Comparison of ENCODE assay signal across 20 mouse cellular contexts in genomic region chr13:45884878-45885277, GRCm38 (mm10).
DNase-seq lines count a peak whose midpoint lies in the region; ATAC-seq lines count a peak whose summit lies in the region.
"Had no signal": no experiment of that assay in that cellular context is flagged by ENCODE, and none has a peak within 500 bp of the region (broad histone marks: within the 10 kb centered on the region; RNA-seq: fewer than 3 reads in every experiment).

No protein-coding gene starts in this region.

- H3K27me3 ChIP-seq in splenic B cell, adult 2 months (ENCODE audit: control insufficient read depth, insufficient read depth, low read length, poor library complexity, severe bottlenecking): no peaks in the 10 kb centered on the region
- H3K27me3 ChIP-seq in hindbrain, embryonic 11.5 days (ENCODE audit: control insufficient read depth, insufficient read depth, low read length): no peaks in the 10 kb centered on the region
- H3K27me3 ChIP-seq: embryonic facial prominence, embryonic 13.5 days; forebrain, embryonic 15.5 days; limb, embryonic 12.5 days; liver, embryonic 13.5 days; lung, embryonic 15.5 days; neural tube, embryonic 13.5 days had no signal

- no peaks in the 10 kb centered on the region for H3K4me1 ChIP-seq in hindbrain, embryonic 11.5 days (replicated peaks; ENCODE audit: control insufficient read depth, insufficient read depth, low read length)
- H3K4me1 ChIP-seq: limb, embryonic 12.5 days had no signal

- no peak overlapping the region for H3K4me3 ChIP-seq in hindbrain, embryonic 11.5 days (ENCODE audit: low read depth, low read length)
- H3K4me3 ChIP-seq: embryonic facial prominence, embryonic 13.5 days; forebrain, embryonic 15.5 days; hindbrain, embryonic 10.5 days; limb, embryonic 12.5 days; liver, embryonic 13.5 days; lung, embryonic 15.5 days; midbrain, embryonic 12.5 days; neural tube, embryonic 13.5 days had no signal

- peak; percentile 46 for ATAC-seq in activated CD4-positive, CD25-positive, alpha-beta regulatory T cell, adult 4 months
- ATAC-seq in megakaryocyte progenitor cell, adult 5-6 weeks (replicated peaks; ENCODE audit: poor library complexity): no peak
- no peak for ATAC-seq in hindbrain, embryonic 11.5 days (ENCODE audit: low FRiP score)
- ATAC-seq: forebrain, embryonic 15.5 days; intestine, postnatal 0 days had no signal

- no peak overlapping the region for H3K4me2 ChIP-seq in hindbrain, embryonic 11.5 days (replicated peaks; ENCODE audit: low read depth, low read length)
- H3K4me2 ChIP-seq: embryonic facial prominence, embryonic 13.5 days; forebrain, embryonic 15.5 days; limb, embryonic 12.5 days; liver, embryonic 13.5 days; lung, embryonic 15.5 days; midbrain, embryonic 12.5 days; neural tube, embryonic 13.5 days had no signal

- H3K9me3 ChIP-seq in hindbrain, embryonic 11.5 days (ENCODE audit: control insufficient read depth, low read length): no peaks in the 10 kb centered on the region
- H3K9me3 ChIP-seq: embryonic facial prominence, embryonic 13.5 days; forebrain, embryonic 15.5 days; hindbrain, embryonic 10.5 days; limb, embryonic 12.5 days; liver, embryonic 13.5 days; lung, embryonic 15.5 days; midbrain, embryonic 12.5 days; neural tube, embryonic 13.5 days had no signal

- WGBS in hindbrain, embryonic 11.5 days: 91% methylated on average over 7 of the region's 7 CpGs

- H3K36me3 ChIP-seq in splenic B cell, adult 2 months (ENCODE audit: control insufficient read depth, insufficient read depth, low read length, poor library complexity, severe bottlenecking): no peaks in the 10 kb centered on the region
- no peaks in the 10 kb centered on the region for H3K36me3 ChIP-seq in hindbrain, embryonic 11.5 days (ENCODE audit: control insufficient read depth, insufficient read depth, low read length)
- H3K36me3 ChIP-seq: embryonic facial prominence, embryonic 13.5 days; forebrain, embryonic 15.5 days; hindbrain, embryonic 10.5 days; limb, embryonic 12.5 days; liver, embryonic 13.5 days; lung, embryonic 15.5 days; midbrain, embryonic 12.5 days; neural tube, embryonic 13.5 days had no signal

- H3K27ac ChIP-seq in hindbrain, embryonic 11.5 days (ENCODE audit: low read depth, low read length): no peak overlapping the region
- H3K27ac ChIP-seq: embryonic facial prominence, embryonic 13.5 days; forebrain, embryonic 15.5 days; hindbrain, embryonic 10.5 days; limb, embryonic 12.5 days; liver, embryonic 13.5 days; lung, embryonic 15.5 days; macrophage; midbrain, embryonic 12.5 days; neural tube, embryonic 13.5 days had no signal

- DNase-seq in spleen, adult 18-20 months: peak; percentile 55 to 64
- DNase-seq in spleen, postnatal 4 days (ENCODE audit: low spot score in 2 of 2): no peak
- DNase-seq in B cell, adult 2 months: peak; percentile 68 to 75
- peak; percentile 84 for DNase-seq in splenic B cell, adult 2 months (ENCODE audit: low read depth, low spot score)
- DNase-seq in frontal cortex, postnatal 25 days (ENCODE audit: low spot score in 2 of 2): no peak
- no peak for DNase-seq in hindbrain, embryonic 11.5 days (ENCODE audit: low spot score)
- DNase-seq: cerebellum, postnatal 10 days; gastrocnemius, postnatal 36 days; liver, embryonic 13.5 days had no signal

- H3K9ac ChIP-seq in hindbrain, embryonic 11.5 days (ENCODE audit: low read depth, low read length): no peak overlapping the region
- H3K9ac ChIP-seq: embryonic facial prominence, embryonic 13.5 days; forebrain, embryonic 15.5 days; limb, embryonic 12.5 days; liver, embryonic 13.5 days; lung, embryonic 15.5 days; midbrain, embryonic 12.5 days; neural tube, embryonic 13.5 days had no signal

Comparison
In these comparisons a context has a peak if more than half of its experiments do, and no peak if none do; other contexts are left out.
1. DNase-seq: peak in spleen, adult 18-20 months (2 of 2), B cell, adult 2 months (2 of 2) and splenic B cell, adult 2 months (single experiment); none in spleen, postnatal 4 days (0 of 2), frontal cortex, postnatal 25 days (0 of 2) and hindbrain, embryonic 11.5 days (single experiment).